ENCODE assay signal across 9 mouse cellular contexts in genomic region chr12:69759267-69759885, GRCm38 (mm10). TPM values are rescaled to one million over a fixed set of nuclear protein-coding genes. Genes with fewer than 3 reads are reported as not detected.
DNase-seq lines count a peak whose midpoint lies in the region; ATAC-seq and TF ChIP-seq lines count a peak whose summit lies in the region.
"Had no signal": no experiment of that assay in that cellular context is flagged by ENCODE, and none has a peak within 500 bp of the region (broad histone marks: within the 10 kb centered on the region; RNA-seq: fewer than 3 reads in every experiment).

No protein-coding gene starts in this region.

- H3K79me2 ChIP-seq in liver, adult 2 months (ENCODE audit: control insufficient read depth, insufficient read depth, low read length): no peaks in the 10 kb centered on the region

- peaks cover 17% of the 10 kb centered on the region for H3K4me1 ChIP-seq in heart, embryonic 12.5 days (replicated peaks)
- peaks cover 15% of the 10 kb centered on the region for H3K4me1 ChIP-seq in neural tube, embryonic 12.5 days
- peaks cover 12% of the 10 kb centered on the region for H3K4me1 ChIP-seq in liver, adult 2 months (ENCODE audit: control insufficient read depth, insufficient read depth, low read length)

- H3K9me3 ChIP-seq in heart, embryonic 12.5 days (replicated peaks): no peaks in the 10 kb centered on the region
- H3K9me3 ChIP-seq in neural tube, embryonic 12.5 days: no peaks in the 10 kb centered on the region

- TF ChIP-seq POLR2A in liver, adult 2 months (IDR thresholded peaks at IDR 0.05; ENCODE audit: extremely low read depth, insufficient read depth, low read length): no peak

- 19% methylated on average over 7 of the region's 7 CpGs for WGBS in heart, embryonic 12.5 days
- WGBS in neural tube, embryonic 12.5 days: 44% methylated on average over 7 of the region's 7 CpGs
- 22% methylated on average over 7 of the region's 7 CpGs for WGBS in liver, adult 2 months

- H3K4me3 ChIP-seq in heart, embryonic 12.5 days: peak overlapping the region; percentile 48; the same call in 1 of the 2 replicates
- no peak overlapping the region for H3K4me3 ChIP-seq in neural tube, embryonic 12.5 days
- no peak overlapping the region for H3K4me3 ChIP-seq in liver, adult 2 months (ENCODE audit: insufficient read depth, low read depth, low read length)

- no peaks in the 10 kb centered on the region for H3K27me3 ChIP-seq in heart, embryonic 12.5 days (replicated peaks)
- H3K27me3 ChIP-seq in neural tube, embryonic 12.5 days (replicated peaks): no peaks in the 10 kb centered on the region
- no peaks in the 10 kb centered on the region for H3K27me3 ChIP-seq in liver, adult 2 months (ENCODE audit: control insufficient read depth, insufficient read depth, low read length)
- H3K27me3 ChIP-seq: CH12.LX had no signal

- DNase-seq in heart, adult 8-10 months (ENCODE audit: low spot score): no peak
- DNase-seq in neural tube, embryonic 10.5 days (ENCODE audit: extremely low spot score, low spot score): no peak
- peak; percentile 52 for DNase-seq in liver, adult 2 months (ENCODE audit: extremely low read depth, low read depth, low spot score)
- peak; percentile 36 for DNase-seq in yolk sac, embryonic 10.5 days (ENCODE audit: low spot score)
- DNase-seq in adrenal gland, adult 18-20 months (ENCODE audit: low spot score in 2 of 2): no peak
- no peak for DNase-seq in layer of hippocampus, postnatal 14 days (ENCODE audit: low spot score in 2 of 2)

- no peak for TF ChIP-seq CTCF in liver, adult 2 months (IDR thresholded peaks at IDR 0.05; ENCODE audit: low read depth, low read length)

- peak overlapping the region; percentile 79 for H3K4me2 ChIP-seq in heart, embryonic 12.5 days
- no peak overlapping the region for H3K4me2 ChIP-seq in neural tube, embryonic 12.5 days (replicated peaks)

- H3K27ac ChIP-seq in heart, embryonic 12.5 days (ENCODE audit: poor library complexity, severe bottlenecking): peak overlapping the region; percentile 97
- H3K27ac ChIP-seq in neural tube, embryonic 12.5 days: no peak overlapping the region
- H3K27ac ChIP-seq in liver, adult 2 months (replicated peaks; ENCODE audit: insufficient read depth, low read depth, low read length): peak overlapping the region; percentile 53

- no peak overlapping the region for H3K9ac ChIP-seq in heart, embryonic 12.5 days
- H3K9ac ChIP-seq in neural tube, embryonic 12.5 days: no peak overlapping the region
- H3K9ac ChIP-seq in liver, adult 2 months (ENCODE audit: low read depth, low read length): peak overlapping the region; percentile 4; the same call in 1 of the 2 replicates

- ATAC-seq in heart, embryonic 12.5 days (ENCODE audit: insufficient number of reproducible peaks, low FRiP score): peak; percentile 85
- ATAC-seq in neural tube, embryonic 12.5 days (ENCODE audit: low FRiP score, low read depth): peak; percentile 43; the same call in 1 of the 2 replicates

- H3K36me3 ChIP-seq in heart, embryonic 12.5 days: no peaks in the 10 kb centered on the region
- no peaks in the 10 kb centered on the region for H3K36me3 ChIP-seq in neural tube, embryonic 12.5 days
- H3K36me3 ChIP-seq in liver, adult 2 months (ENCODE audit: control insufficient read depth, insufficient read depth, low read length): no peaks in the 10 kb centered on the region

RNA-seq across cellular contexts. Expression of gene Cdkl1, which starts 31.7 kb away (rescaled TPM):
- polyA plus RNA-seq in heart, embryonic 12.5 days (2016; fragmentation: Nextera tagmentation; extraction: Ambion mirVana): 5.0 TPM in 2 replicates
- total RNA-seq in heart, adult 8-10 months (2022): 10 to 100 TPM; 11.8 to 17.0 (median 14.4) TPM
- polyA plus RNA-seq in neural tube, embryonic 12.5 days (2016; fragmentation: Nextera tagmentation; extraction: Ambion mirVana): 1.5 and 1.6 TPM in 2 replicates
- 0.28 and 0.54 TPM in 2 replicates for total RNA-seq in liver, adult 2 months (2014; rRNA removed)
- polyA plus RNA-seq in liver, adult 2 months (2012; rRNA removed): 0.05 TPM in 1 of 2 replicates, not detected in the other
- total RNA-seq in adrenal gland, adult 18-20 months (2021): 1 to 10 TPM; 1.7 to 2.2 TPM
- total RNA-seq in layer of hippocampus, postnatal 14 days (2021): 10 to 100 TPM; 21.9 to 24.4 TPM
- total RNA-seq: CH12.LX had no signal

RNA-seq across cellular contexts. Expression of gene Atp5s, which starts 34.6 kb away (rescaled TPM):
- 31.1 and 31.2 TPM in 2 replicates for polyA plus RNA-seq in heart, embryonic 12.5 days (2016; fragmentation: Nextera tagmentation; extraction: Ambion mirVana)
- 10 to 100 TPM; 28.1 to 38.2 (median 32.3) TPM for total RNA-seq in heart, adult 8-10 months (2022)
- 21.0 and 22.9 TPM in 2 replicates for polyA plus RNA-seq in neural tube, embryonic 12.5 days (2016; fragmentation: Nextera tagmentation; extraction: Ambion mirVana)
- 6.2 and 8.6 TPM in 2 replicates for total RNA-seq in liver, adult 2 months (2014; rRNA removed)
- polyA plus RNA-seq in liver, adult 2 months (2012; rRNA removed): 9.0 and 9.9 TPM in 2 replicates
- 10 to 100 TPM; 11.5 to 16.2 TPM for total RNA-seq in adrenal gland, adult 18-20 months (2021)
- total RNA-seq in layer of hippocampus, postnatal 14 days (2021): 10 to 100 TPM; 23.2 to 27.3 TPM

RNA-seq across cellular contexts. Expression of gene L2hgdh, which starts 34.7 kb away (rescaled TPM):
- polyA plus RNA-seq in heart, embryonic 12.5 days (2016; fragmentation: Nextera tagmentation; extraction: Ambion mirVana): 19.5 and 20.8 TPM in 2 replicates
- total RNA-seq in heart, adult 8-10 months (2022): 10 to 100 TPM; 42.7 to 56.7 (median 46.3) TPM
- 12.0 and 12.8 TPM in 2 replicates for polyA plus RNA-seq in neural tube, embryonic 12.5 days (2016; fragmentation: Nextera tagmentation; extraction: Ambion mirVana)
- 38.9 and 41.5 TPM in 2 replicates for total RNA-seq in liver, adult 2 months (2014; rRNA removed)
- 17.9 and 19.6 TPM in 2 replicates for polyA plus RNA-seq in liver, adult 2 months (2012; rRNA removed)
- 10 to 100 TPM; 19.5 to 21.9 TPM for total RNA-seq in adrenal gland, adult 18-20 months (2021)
- total RNA-seq in layer of hippocampus, postnatal 14 days (2021): 10 to 100 TPM; 13.6 to 16.2 TPM

Comparison
In these comparisons a context has a peak if more than half of its experiments do, and no peak if none do; other contexts are left out.
1. DNase-seq: peak in liver, adult 2 months (single experiment) and yolk sac, embryonic 10.5 days (single experiment); none in heart, adult 8-10 months (single experiment), neural tube, embryonic 10.5 days (single experiment), adrenal gland, adult 18-20 months (0 of 2) and layer of hippocampus, postnatal 14 days (0 of 2).